Mouse (Mus musculus): ENCODE measurements at regions not wholly inside any gene's neighbourhood (a gene's known extent, or its start where the extent isn't known, plus 50 kb on each side); places are given as distances from the start of the nearest gene placed in this dataset.

- DNase-seq, result no peak
These were observed 1138.5 kb downstream of the Basp1 start for GRCm38 (mm10) chr15:24275100-24275499.

GRCm38 (mm10) chr15:24267360-24267759 is 1146.2 kb downstream of the Basp1 start:
- DNase-seq, result no peak
